Mouse (Mus musculus): Measurements from ENCODE around the gene Pold2. TPM values are rescaled to one million over a fixed set of nuclear protein-coding genes. Genes with fewer than 3 reads are reported as not detected.
"Not testable (repeated sequence)": the region's sequence is repeated elsewhere in the genome, so short reads cannot be mapped to it uniquely, and the experiment has no call there.

Gene Pold2
- polyA plus RNA-seq, 1 experiment from 2014 or later: 137 TPM

- Histone ChIP-seq H3K4me3 (ENCODE audit: low read depth, low read length) (no peak overlapping the region), H3K4me1 (replicated peaks; ENCODE audit: control insufficient read depth, insufficient read depth, low read length) (peaks cover 38% of the 10 kb centered on the region), H3K9me3 (ENCODE audit: control insufficient read depth, low read length) (no peaks in the 10 kb centered on the region), H3K4me2 (ENCODE audit: low read length) (no peak overlapping the region), H3K27ac (ENCODE audit: low read depth) (no peak overlapping the region; the same call in 1 of the 2 replicates), H3K9ac (ENCODE audit: low read length) (no peak overlapping the region), H3K36me3 (ENCODE audit: control insufficient read depth, insufficient read depth, low read length) (no peaks in the 10 kb centered on the region), H3K27me3 (replicated peaks; ENCODE audit: control insufficient read depth, insufficient read depth, low read length) (no peaks in the 10 kb centered on the region)
- DNase-seq (ENCODE audit: low spot score) (no peak), ATAC-seq (replicated peaks; ENCODE audit: low FRiP score, low TSS enrichment, low read depth) (no peak)
- WGBS: 32% methylated on average over 4 of the region's 4 CpGs
These were observed 14.8 kb upstream of the Pold2 start for GRCm38 (mm10) chr11:5892810-5893368.

DNA sequence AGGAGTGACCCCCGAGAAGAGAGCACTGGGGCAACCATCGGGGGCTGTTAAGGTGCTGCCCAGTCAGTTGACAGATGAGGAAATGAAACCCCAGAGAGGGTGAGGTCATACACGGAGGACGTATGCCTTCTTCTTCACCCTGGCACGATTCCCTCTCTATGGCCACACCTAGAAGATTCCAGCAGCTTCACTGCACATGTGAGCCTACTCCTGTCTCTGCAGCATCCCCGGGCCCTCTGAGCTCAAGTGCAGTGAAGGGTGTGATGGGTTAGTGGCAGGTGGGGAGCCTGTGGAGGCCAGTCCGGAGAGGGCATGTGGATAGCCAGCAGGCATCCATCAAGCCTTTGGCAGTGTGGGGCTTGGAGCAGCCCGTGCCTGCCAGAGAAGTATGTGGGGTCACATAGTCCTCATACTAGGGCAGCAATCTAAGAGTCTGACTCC, 14.1 kb upstream of the Pold2 start:
- H3K27ac ChIP-seq (ENCODE audit: low read depth): no peak overlapping the region
- 26% methylated on average over 8 of the region's 8 CpGs for WGBS
- H3K4me2 ChIP-seq (ENCODE audit: low read length): no peak overlapping the region
- H3K27me3 ChIP-seq (replicated peaks; ENCODE audit: control insufficient read depth, insufficient read depth, low read length): no peaks in the 10 kb centered on the region
- no peaks in the 10 kb centered on the region for H3K36me3 ChIP-seq (ENCODE audit: control insufficient read depth, insufficient read depth, low read length)
- H3K4me1 ChIP-seq (replicated peaks; ENCODE audit: control insufficient read depth, insufficient read depth, low read length): peaks cover 38% of the 10 kb centered on the region
- no peak overlapping the region for H3K4me3 ChIP-seq (ENCODE audit: low read depth, low read length)
- H3K9me3 ChIP-seq (ENCODE audit: control insufficient read depth, low read length): no peaks in the 10 kb centered on the region
- ATAC-seq (replicated peaks; ENCODE audit: low FRiP score, low TSS enrichment, low read depth) (peak; percentile 37), DNase-seq (ENCODE audit: low spot score) (no peak)
- no peak overlapping the region for H3K9ac ChIP-seq (ENCODE audit: low read length)

- H3K9ac ChIP-seq (ENCODE audit: low read length); H3K4me2 ChIP-seq (ENCODE audit: low read length); H3K27ac ChIP-seq (ENCODE audit: low read depth); H3K36me3 ChIP-seq (ENCODE audit: control insufficient read depth, insufficient read depth, low read length); DNase-seq (ENCODE audit: low spot score); H3K27me3 ChIP-seq (replicated peaks; ENCODE audit: control insufficient read depth, insufficient read depth, low read length); H3K9me3 ChIP-seq (ENCODE audit: control insufficient read depth, low read length); H3K4me3 ChIP-seq (ENCODE audit: low read depth, low read length); ATAC-seq (replicated peaks; ENCODE audit: low FRiP score, low TSS enrichment, low read depth): not testable (repeated sequence)
- H3K4me1 ChIP-seq (replicated peaks; ENCODE audit: control insufficient read depth, insufficient read depth, low read length): peaks cover 35% of the 10 kb centered on the region
- WGBS: 63% methylated on average over 5 of the region's 5 CpGs
These were observed 10.5 kb upstream of the Pold2 start for GRCm38 (mm10) chr11:5888563-5888962.

DNA sequence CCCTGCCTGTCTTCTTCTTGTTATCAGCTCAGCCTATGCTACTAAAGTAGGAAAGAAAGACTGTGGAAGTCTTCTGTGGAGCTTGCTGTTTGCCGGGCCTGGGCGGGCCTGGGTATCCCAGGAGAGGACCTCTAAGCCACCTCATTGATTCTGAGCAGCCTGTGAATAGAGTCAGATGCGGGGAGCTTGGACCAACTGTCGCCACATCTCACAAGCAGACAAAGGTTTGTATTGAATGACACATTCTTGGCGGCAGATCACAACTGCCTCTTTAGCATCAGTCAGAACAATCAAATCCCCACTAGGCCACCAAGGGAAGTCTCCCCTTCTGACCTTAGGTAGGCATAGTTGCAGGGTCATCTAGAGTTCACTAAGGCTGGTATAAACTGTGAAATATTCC, 9.2 kb upstream of the Pold2 start:
- H3K27me3 ChIP-seq (replicated peaks; ENCODE audit: control insufficient read depth, insufficient read depth, low read length): no peaks in the 10 kb centered on the region
- H3K36me3 ChIP-seq (ENCODE audit: control insufficient read depth, insufficient read depth, low read length): no peaks in the 10 kb centered on the region
- 49% methylated on average over 5 of the region's 5 CpGs for WGBS
- H3K9ac ChIP-seq (ENCODE audit: low read length): no peak overlapping the region
- H3K9me3 ChIP-seq (ENCODE audit: control insufficient read depth, low read length): no peaks in the 10 kb centered on the region
- ATAC-seq (replicated peaks; ENCODE audit: low FRiP score, low TSS enrichment, low read depth) (no peak), DNase-seq (ENCODE audit: low spot score) (no peak)
- H3K4me2 ChIP-seq (ENCODE audit: low read length): no peak overlapping the region
- no peak overlapping the region for H3K4me3 ChIP-seq (ENCODE audit: low read depth, low read length)
- H3K4me1 ChIP-seq (replicated peaks; ENCODE audit: control insufficient read depth, insufficient read depth, low read length): peaks cover 23% of the 10 kb centered on the region
- H3K27ac ChIP-seq (ENCODE audit: low read depth): no peak overlapping the region

GRCm38 (mm10) chr11:5886187-5886586, 8.1 kb upstream of the Pold2 start:
- WGBS: 21% methylated on average over 9 of the region's 9 CpGs
- Histone ChIP-seq H3K9ac (ENCODE audit: low read length) (no peak overlapping the region), H3K9me3 (ENCODE audit: control insufficient read depth, low read length) (no peaks in the 10 kb centered on the region), H3K4me3 (ENCODE audit: low read depth, low read length) (no peak overlapping the region), H3K36me3 (ENCODE audit: control insufficient read depth, insufficient read depth, low read length) (no peaks in the 10 kb centered on the region), H3K27me3 (replicated peaks; ENCODE audit: control insufficient read depth, insufficient read depth, low read length) (no peaks in the 10 kb centered on the region), H3K27ac (ENCODE audit: low read depth) (no peak overlapping the region), H3K4me1 (replicated peaks; ENCODE audit: control insufficient read depth, insufficient read depth, low read length) (peaks cover 15% of the 10 kb centered on the region; the same call in 1 of the 2 replicates), H3K4me2 (ENCODE audit: low read length) (no peak overlapping the region)
- DNase-seq (ENCODE audit: low spot score): peak; percentile 73
- ATAC-seq (replicated peaks; ENCODE audit: low FRiP score, low TSS enrichment, low read depth): no peak

- peaks cover 4% of the 10 kb centered on the region; the same call in 1 of the 2 replicates for H3K4me1 ChIP-seq (replicated peaks; ENCODE audit: control insufficient read depth, insufficient read depth, low read length)
- no peak overlapping the region for H3K9ac ChIP-seq (ENCODE audit: low read length)
- no peaks in the 10 kb centered on the region for H3K9me3 ChIP-seq (ENCODE audit: control insufficient read depth, low read length)
- H3K27ac ChIP-seq (ENCODE audit: low read depth): no peak overlapping the region
- no peaks in the 10 kb centered on the region for H3K36me3 ChIP-seq (ENCODE audit: control insufficient read depth, insufficient read depth, low read length)
- H3K4me3 ChIP-seq (ENCODE audit: low read depth, low read length): no peak overlapping the region
- H3K4me2 ChIP-seq (ENCODE audit: low read length): no peak overlapping the region
- DNase-seq (ENCODE audit: low spot score): no peak
- ATAC-seq (replicated peaks; ENCODE audit: low FRiP score, low TSS enrichment, low read depth): no peak
- WGBS: 64% methylated on average over 8 of the region's 8 CpGs
- no peaks in the 10 kb centered on the region for H3K27me3 ChIP-seq (replicated peaks; ENCODE audit: control insufficient read depth, insufficient read depth, low read length)
These were observed 4.4 kb upstream of the Pold2 start for GRCm38 (mm10) chr11:5882518-5882917.

GRCm38 (mm10) chr11:5879905-5880304, 1.8 kb upstream of the Pold2 start:
- Histone ChIP-seq H3K9me3 (ENCODE audit: control insufficient read depth, low read length) (no peaks in the 10 kb centered on the region), H3K27ac (ENCODE audit: low read depth) (no peak overlapping the region), H3K4me3 (ENCODE audit: low read depth, low read length) (no peak overlapping the region), H3K4me1 (replicated peaks; ENCODE audit: control insufficient read depth, insufficient read depth, low read length) (peaks cover 8% of the 10 kb centered on the region; the same call in 1 of the 2 replicates), H3K9ac (ENCODE audit: low read length) (no peak overlapping the region), H3K4me2 (ENCODE audit: low read length) (no peak overlapping the region), H3K27me3 (replicated peaks; ENCODE audit: control insufficient read depth, insufficient read depth, low read length) (no peaks in the 10 kb centered on the region), H3K36me3 (ENCODE audit: control insufficient read depth, insufficient read depth, low read length) (peaks cover 15% of the 10 kb centered on the region)
- ATAC-seq (replicated peaks; ENCODE audit: low FRiP score, low TSS enrichment, low read depth) (no peak), DNase-seq (ENCODE audit: low spot score) (peak; percentile 72)
- WGBS: 58% methylated on average over 5 of the region's 5 CpGs

DNA sequence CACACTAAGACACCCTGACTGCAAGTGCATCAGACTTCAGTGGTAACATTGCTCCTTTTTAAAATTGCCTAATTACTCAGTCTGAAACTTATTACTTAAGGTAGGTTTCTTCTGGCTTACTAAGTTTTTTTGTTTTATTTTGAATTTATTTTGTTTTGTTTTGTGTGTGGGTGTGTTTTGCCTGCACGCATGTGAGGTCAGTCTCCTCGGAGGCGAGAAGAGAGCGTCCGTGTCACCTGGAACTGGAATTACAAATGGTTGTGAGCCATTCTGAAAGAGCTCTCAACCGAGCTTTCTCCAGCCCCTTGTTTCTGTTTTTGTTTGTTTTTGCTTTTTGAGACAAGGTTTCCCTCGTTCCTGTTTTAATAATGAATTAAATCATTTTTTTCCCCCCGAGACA, 569 bp upstream of the Pold2 start:
- H3K9ac ChIP-seq (ENCODE audit: low read length): peak overlapping the region; percentile 28

GRCm38 (mm10) chr11:5877421-5877820, 671 bp downstream of the Pold2 start:
- H3K9me3 ChIP-seq (ENCODE audit: control insufficient read depth, low read length): no peaks in the 10 kb centered on the region
- peaks cover 40% of the 10 kb centered on the region for H3K36me3 ChIP-seq (ENCODE audit: control insufficient read depth, insufficient read depth, low read length)
- 2% methylated on average over 5 of the region's 5 CpGs for WGBS
- H3K4me2 ChIP-seq (ENCODE audit: low read length): peak overlapping the region; percentile 81
- H3K4me3 ChIP-seq (ENCODE audit: low read depth, low read length): peak overlapping the region; percentile 60
- H3K27ac ChIP-seq (ENCODE audit: low read depth): peak overlapping the region; percentile 75; the same call in 1 of the 2 replicates
- DNase-seq (ENCODE audit: low spot score): no peak
- peaks cover 8% of the 10 kb centered on the region; the same call in 1 of the 2 replicates for H3K4me1 ChIP-seq (replicated peaks; ENCODE audit: control insufficient read depth, insufficient read depth, low read length)
- ATAC-seq (replicated peaks; ENCODE audit: low FRiP score, low TSS enrichment, low read depth): no peak
- no peaks in the 10 kb centered on the region for H3K27me3 ChIP-seq (replicated peaks; ENCODE audit: control insufficient read depth, insufficient read depth, low read length)
- peak overlapping the region; percentile 72 for H3K9ac ChIP-seq (ENCODE audit: low read length)

More for the DNA sequence above, 569 bp upstream of the Pold2 start:
- ATAC-seq (replicated peaks; ENCODE audit: low FRiP score, low TSS enrichment, low read depth) (no peak), DNase-seq (ENCODE audit: low spot score) (no peak)
- peak overlapping the region; percentile 81 for H3K4me2 ChIP-seq (ENCODE audit: low read length)
- 39% methylated on average over 8 of the region's 8 CpGs for whole genome bisulfite sequencing
- H3K4me3 ChIP-seq (ENCODE audit: low read depth, low read length): peak overlapping the region; percentile 60
- peak overlapping the region; percentile 75 for H3K27ac ChIP-seq (ENCODE audit: low read depth)
- H3K4me1 ChIP-seq (replicated peaks; ENCODE audit: control insufficient read depth, insufficient read depth, low read length): peaks cover 8% of the 10 kb centered on the region; the same call in 1 of the 2 replicates
- no peaks in the 10 kb centered on the region for H3K9me3 ChIP-seq (ENCODE audit: control insufficient read depth, low read length)
- no peaks in the 10 kb centered on the region for H3K27me3 ChIP-seq (replicated peaks; ENCODE audit: control insufficient read depth, insufficient read depth, low read length)
- H3K36me3 ChIP-seq (ENCODE audit: control insufficient read depth, insufficient read depth, low read length): peaks cover 27% of the 10 kb centered on the region

Measured in intestine, embryonic 14.5 days (tissue).